18 mouse cellular contexts compared by ENCODE assay signal in genomic region chr7:111352176-111352575, GRCm38 (mm10).
DNase-seq lines count a peak whose midpoint lies in the region; ATAC-seq lines count a peak whose summit lies in the region.
"Had no signal": no experiment of that assay in that cellular context is flagged by ENCODE, and none has a peak within 500 bp of the region (broad histone marks: within the 10 kb centered on the region; RNA-seq: fewer than 3 reads in every experiment).

No protein-coding gene starts in this region.

- H3K9ac ChIP-seq in midbrain, embryonic 13.5 days (replicated peaks) = no peak overlapping the region
- H3K9ac ChIP-seq: limb, embryonic 13.5 days; liver, embryonic 12.5 days; lung, embryonic 15.5 days had no signal

- ATAC-seq in midbrain, embryonic 13.5 days = no peak
- ATAC-seq: intestine, postnatal 0 days; liver, embryonic 12.5 days had no signal

- no peak overlapping the region for H3K4me2 ChIP-seq in midbrain, embryonic 13.5 days (replicated peaks)
- H3K4me2 ChIP-seq: limb, embryonic 13.5 days; liver, embryonic 12.5 days; lung, embryonic 15.5 days had no signal

- DNase-seq in adrenal gland, postnatal 10 days = peak; percentile 27
- DNase-seq in adrenal gland, adult 18-20 months (ENCODE audit: low spot score in 2 of 2) = no peak
- peak; percentile 4 to 12 for DNase-seq in heart, adult 9 months (ENCODE audit: low spot score in 2 of 2)
- DNase-seq in heart, postnatal 36 days = no peak
- DNase-seq in right cerebral cortex, adult 18-20 months = peak; percentile 34
- DNase-seq in right cerebral cortex, postnatal 10 days (ENCODE audit: low spot score in 2 of 2) = no peak
- DNase-seq: cerebellum, adult 11-12 months; cerebellum, postnatal 10 days; kidney, postnatal 36 days; thymus, adult 18-20 months; thymus, postnatal 36 days had no signal

- no peaks in the 10 kb centered on the region for H3K4me1 ChIP-seq in midbrain, embryonic 13.5 days (replicated peaks)
- H3K4me1 ChIP-seq: liver, embryonic 12.5 days; lung, embryonic 15.5 days had no signal

- 92% methylated on average over 2 of the region's 2 CpGs for WGBS in midbrain, embryonic 13.5 days

- H3K27ac ChIP-seq in midbrain, embryonic 13.5 days = no peak overlapping the region
- H3K27ac ChIP-seq: embryonic facial prominence, embryonic 10.5 days; heart, adult 2 months; limb, embryonic 13.5 days; liver, embryonic 12.5 days; lung, embryonic 15.5 days had no signal

- intact Hi-C loops in heart, postnatal 36 days (cut with DNase I) = no loop called here

- H3K27me3 ChIP-seq in midbrain, embryonic 13.5 days = no peaks in the 10 kb centered on the region
- H3K27me3 ChIP-seq: limb, embryonic 13.5 days; liver, embryonic 12.5 days; lung, embryonic 15.5 days had no signal

- H3K4me3 ChIP-seq in midbrain, embryonic 13.5 days (replicated peaks) = no peak overlapping the region
- H3K4me3 ChIP-seq: embryonic facial prominence, embryonic 10.5 days; heart, adult 2 months; limb, embryonic 13.5 days; liver, embryonic 12.5 days; lung, embryonic 15.5 days had no signal

- no peaks in the 10 kb centered on the region for H3K36me3 ChIP-seq in midbrain, embryonic 13.5 days
- H3K36me3 ChIP-seq: embryonic facial prominence, embryonic 10.5 days; limb, embryonic 13.5 days; liver, embryonic 12.5 days; lung, embryonic 15.5 days had no signal

- no peaks in the 10 kb centered on the region for H3K9me3 ChIP-seq in midbrain, embryonic 13.5 days
- H3K9me3 ChIP-seq: embryonic facial prominence, embryonic 10.5 days; limb, embryonic 13.5 days; liver, embryonic 12.5 days; lung, embryonic 15.5 days had no signal

Comparison
In these comparisons a context has a peak if more than half of its experiments do, and no peak if none do; other contexts are left out.
1. DNase-seq: peak in adrenal gland, postnatal 10 days (single experiment), heart, adult 9 months (2 of 2) and right cerebral cortex, adult 18-20 months (single experiment); none in adrenal gland, adult 18-20 months (0 of 2), heart, postnatal 36 days (0 of 2) and right cerebral cortex, postnatal 10 days (0 of 2).